Mouse (Mus musculus) common myeloid progenitor, adult 5-6 weeks (primary cell): ENCODE measurements around the gene Clcn5. TPM values are rescaled to one million over a fixed set of nuclear protein-coding genes. Genes with fewer than 3 reads are reported as not detected.

Source experiments
- ATAC-seq: replicated peaks from 2 replicates; pipeline ENCODE4 v1.8.0; 2016; ENCODE audit warnings: low read depth, mild to moderate bottlenecking, moderate TSS enrichment, inconsistent platforms; ENCODE audit not compliant: poor library complexity, severe bottlenecking
- total RNA-seq: library from RNA; stranded (forward); fragments of 200-1000, 187-1606 nt; gene quantifications from 2 replicates; pipeline ENCODE4 v1.2.3, GENCODE M21; 2017

The Clcn5 gene
- total RNA-seq = 4.4 and 6.9 TPM in 2 replicates

DNA sequence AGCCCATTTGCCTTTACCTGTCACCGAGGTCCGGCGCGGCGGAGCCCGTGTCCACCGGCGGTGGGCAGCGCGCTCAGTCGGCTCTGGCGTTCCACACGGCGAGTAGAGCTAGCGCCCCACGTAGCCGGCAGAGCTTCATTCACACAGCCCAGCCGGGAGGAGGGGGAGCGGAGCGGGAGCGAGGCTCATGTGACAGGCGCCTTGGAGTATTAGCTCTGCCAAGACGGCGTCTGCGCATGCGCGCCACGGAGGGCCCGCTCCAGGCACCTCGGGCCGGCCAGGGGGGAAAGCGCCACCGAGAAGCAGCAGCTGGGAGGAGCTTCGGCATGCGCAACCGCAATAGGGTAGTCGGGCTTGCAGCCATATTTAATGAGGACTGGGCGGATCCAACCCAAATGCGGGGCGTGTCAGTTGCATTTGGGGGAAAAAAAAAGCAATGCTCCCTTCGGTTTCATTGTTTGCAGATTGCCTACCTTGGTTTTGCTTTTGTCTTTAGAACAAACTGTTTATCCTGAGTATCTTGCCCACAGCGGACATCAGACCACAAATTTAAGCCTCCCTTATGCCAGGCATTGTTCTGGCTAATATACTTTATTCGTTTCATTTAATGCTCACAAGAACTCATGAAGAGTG is at the start of gene Clcn5:
Gene Clcn5, minus strand, starts transcription at position 270 of the 633 bp plus-strand sequence.
- ATAC-seq = peak; percentile 95

DNA sequence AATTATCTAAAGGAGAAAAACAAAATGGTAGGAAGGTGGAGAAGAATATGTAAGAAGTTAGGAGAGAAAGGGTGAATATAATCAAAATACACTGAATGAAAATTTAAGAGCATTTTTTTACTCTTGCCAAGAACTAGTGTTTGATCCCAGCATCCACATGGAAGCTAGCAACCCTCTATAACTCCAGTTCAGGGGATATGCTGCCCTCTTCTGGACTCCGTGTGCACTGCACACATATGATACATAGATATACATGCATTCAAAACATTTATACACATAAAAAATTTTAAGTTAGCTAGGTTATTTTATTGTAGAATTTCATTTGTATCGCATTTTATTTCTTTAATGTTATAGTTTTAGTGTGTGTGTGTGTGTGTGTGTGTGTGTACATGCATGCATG is 6.3 kb upstream of the Clcn5 start:
- no peak for ATAC-seq

GRCm38 (mm10) chrX:7322288-7322687 is 3.1 kb upstream of the Clcn5 start:
- peak; percentile 46 for ATAC-seq

GRCm38 (mm10) chrX:7320571-7320970 is 1.4 kb upstream of the Clcn5 start:
- no peak for ATAC-seq

DNA sequence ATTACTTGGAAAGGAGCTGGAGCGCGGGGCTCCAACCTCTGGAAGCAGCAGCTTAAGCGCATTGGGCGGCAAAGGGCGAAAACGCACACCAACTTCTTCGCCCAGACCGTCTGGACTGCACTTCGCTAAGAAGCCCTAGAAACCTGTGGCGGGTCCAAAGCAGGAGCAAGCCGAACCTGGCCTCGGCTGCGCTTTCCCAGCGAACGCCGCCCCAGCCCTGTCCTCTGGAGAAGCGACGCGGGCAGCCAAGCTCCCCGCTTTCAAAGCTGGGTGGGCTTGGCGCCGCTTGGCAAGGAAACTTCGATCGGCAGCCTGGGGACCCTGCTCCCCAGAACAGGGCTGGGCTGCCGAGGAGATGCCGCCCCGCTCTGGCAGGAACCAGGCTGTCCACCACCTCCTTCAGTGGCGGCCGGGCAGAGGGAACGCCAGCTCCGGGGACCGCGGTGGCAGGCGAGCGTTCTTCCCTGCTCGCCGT is 570 bp downstream of the Clcn5 start:
- ATAC-seq = peak; percentile 24; the same call in 1 of the 2 replicates

DNA sequence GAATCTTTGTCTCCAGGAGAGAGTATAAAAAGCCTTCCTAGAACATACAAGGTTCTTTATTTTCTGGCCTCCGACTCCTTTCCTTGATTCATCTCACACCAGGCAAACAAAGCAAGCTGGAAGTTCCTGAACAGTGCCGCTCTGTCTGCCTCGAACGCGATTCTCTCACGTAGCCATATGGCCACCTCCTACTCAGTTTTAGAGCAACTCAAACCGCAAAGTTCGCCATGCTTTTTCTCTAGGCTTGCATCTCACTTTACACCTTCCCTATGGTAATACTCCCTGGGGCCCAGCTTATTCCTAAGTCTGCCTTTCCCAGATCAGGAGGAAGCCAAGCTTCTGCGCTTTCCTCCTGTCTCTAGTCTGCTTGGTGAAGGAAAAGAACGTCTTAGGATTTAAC is 4.0 kb downstream of the Clcn5 start:
- no peak for ATAC-seq

DNA sequence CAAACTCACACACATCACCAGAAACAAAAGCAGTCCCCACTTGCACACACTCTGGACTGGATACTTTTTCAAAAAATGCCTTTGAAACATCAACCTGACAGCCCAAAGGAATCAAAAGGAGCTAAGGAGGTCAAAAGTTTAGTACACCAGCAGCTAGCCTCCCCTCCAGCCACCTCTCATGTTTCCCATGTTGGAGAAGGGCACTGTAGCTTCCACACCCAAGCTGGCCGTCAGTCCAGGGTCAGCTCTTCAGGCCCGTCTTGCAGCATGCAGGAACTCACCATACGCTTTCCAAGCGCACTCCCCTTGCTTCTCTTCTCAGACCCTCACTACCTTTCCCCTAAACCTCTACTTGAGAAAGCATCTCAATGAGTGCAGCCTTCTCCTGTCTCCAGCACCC is 4.5 kb downstream of the Clcn5 start:
- ATAC-seq = no peak

GRCm38 (mm10) chrX:7308242-7308641 is 10.9 kb downstream of the Clcn5 start:
- peak; percentile 90 for ATAC-seq

- no peak for ATAC-seq
Observed at GRCm38 (mm10) chrX:7306861-7307260, 12.3 kb downstream of the Clcn5 start.

- peak; percentile 36; the same call in 1 of the 2 replicates for ATAC-seq
Observed at GRCm38 (mm10) chrX:7292981-7293380, 26.2 kb downstream of the Clcn5 start.

DNA sequence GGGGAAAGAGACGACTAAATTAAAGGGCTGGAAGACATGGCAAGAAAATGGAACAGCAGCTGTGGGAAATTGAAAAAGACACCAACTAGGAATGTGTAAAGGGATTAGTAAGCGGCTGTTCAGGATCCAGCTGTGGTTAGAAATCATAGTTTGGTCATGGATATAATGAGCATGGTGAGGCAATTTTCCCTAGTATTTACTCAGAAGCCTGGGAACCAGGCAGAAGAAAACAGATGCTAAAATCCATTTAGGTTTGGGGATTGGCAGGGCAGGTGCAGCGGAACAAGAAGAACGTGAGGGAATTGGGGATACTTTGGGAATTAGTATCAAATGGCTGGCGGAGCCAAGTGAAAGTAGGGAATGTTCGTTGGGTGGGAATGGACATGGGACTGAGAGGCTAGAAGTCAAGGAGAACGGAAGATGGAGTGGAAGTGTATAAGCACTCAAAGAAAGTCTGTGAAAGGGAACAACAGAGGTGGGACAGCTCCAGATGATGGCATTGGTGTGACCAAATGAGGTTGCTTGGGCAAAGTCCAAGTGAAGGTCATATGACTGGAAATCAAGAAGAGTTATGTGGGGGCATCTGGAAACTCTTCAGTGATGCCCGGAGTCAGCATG is 26.9 kb downstream of the Clcn5 start:
- no peak for ATAC-seq

DNA sequence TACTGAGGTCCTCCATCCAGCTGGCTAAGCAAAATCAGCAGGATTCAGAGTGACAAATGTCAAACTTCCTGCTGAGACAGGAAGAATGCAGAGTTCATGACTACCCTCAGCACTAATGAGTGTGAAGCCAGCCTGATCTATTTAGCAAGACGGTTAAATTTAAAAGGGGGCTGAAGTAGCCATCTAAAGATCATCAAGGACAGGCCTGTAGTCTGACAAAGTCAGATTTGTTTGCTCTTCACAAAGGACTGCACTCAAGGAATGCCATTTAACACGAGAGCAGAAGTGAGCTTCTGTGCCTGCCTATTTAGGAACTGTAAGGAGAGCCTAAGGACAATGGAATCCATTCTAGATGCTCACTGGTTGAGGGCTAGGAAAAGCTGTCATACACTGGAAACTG is 30.2 kb downstream of the Clcn5 start:
- no peak for ATAC-seq

- ATAC-seq = no peak
Observed at GRCm38 (mm10) chrX:7287051-7287734, 32.0 kb downstream of the Clcn5 start.

DNA sequence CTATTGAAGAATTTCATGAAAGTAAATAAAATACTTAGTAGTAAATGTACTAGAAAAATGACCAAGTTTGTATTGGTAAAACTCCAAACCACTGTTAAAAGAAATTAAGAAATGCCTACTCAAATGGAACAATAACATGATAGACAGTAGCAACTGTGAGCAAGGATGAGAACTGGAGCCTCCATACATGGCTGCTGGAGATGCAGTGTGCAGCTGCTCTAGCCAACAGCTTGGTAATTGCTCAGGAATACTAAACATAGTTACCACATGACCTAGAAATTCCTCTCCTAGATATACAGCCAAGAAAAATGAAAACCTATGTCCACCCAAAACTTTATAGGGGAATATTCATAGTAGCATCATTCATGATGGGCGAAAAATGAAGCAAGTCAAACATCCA is 36.5 kb downstream of the Clcn5 start:
- no peak for ATAC-seq

DNA sequence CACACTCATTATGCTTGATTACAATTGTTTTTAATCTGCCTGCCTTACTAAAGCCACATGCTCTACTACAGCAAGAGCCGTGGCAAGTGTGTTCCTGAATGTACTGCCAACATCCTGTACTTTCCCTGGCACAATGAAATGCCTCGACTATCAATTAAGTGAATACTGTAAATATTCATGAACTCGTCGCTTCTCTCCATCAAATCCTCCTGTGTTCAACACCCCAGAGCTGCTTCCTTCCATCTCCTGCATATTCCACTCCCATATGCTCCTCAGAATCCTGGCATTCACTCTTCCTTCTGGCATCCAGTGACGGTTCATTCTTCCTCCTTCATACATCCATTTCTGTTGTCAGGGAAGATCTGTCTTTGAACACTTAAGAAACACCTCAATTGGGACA is 39.4 kb downstream of the Clcn5 start:
- no peak for ATAC-seq

DNA sequence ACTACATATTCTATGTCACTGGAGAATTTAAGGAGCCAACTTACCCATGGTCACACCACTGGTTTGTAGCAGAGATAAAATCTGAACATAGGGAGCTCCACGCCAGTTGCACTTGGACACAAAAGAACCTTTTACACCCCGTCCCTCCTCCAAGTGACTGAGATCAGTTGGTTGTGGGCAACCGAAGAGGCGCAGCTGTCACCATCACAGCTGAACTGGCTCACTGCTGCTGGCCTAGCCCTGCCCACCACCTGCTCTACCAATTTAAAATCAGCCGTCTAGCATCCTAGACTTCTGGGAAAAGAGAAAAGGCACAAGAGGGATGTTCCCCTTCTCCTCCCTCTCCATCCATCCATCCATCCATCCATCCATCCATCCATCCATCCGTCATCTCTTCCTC is 42.6 kb downstream of the Clcn5 start:
- ATAC-seq = no peak

DNA sequence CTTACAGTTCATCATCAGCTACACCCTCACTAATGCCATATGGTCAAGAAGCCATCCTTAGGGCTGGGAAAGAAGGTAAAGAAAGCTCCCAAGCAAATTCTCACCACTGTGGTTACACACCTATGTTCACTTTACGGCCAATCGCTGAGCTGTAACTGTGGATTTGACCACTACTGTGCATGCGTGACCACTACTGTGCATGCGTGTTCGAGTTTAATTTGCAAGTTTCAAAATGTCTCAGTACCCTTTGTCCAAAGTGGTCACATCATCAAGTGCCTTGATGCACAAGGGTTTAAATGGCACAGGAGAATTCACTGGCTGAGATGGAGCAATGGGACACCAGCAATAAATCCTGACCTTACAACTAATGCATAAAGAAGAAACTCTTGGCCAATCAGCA is 58.0 kb downstream of the Clcn5 start:
- ATAC-seq = no peak

DNA sequence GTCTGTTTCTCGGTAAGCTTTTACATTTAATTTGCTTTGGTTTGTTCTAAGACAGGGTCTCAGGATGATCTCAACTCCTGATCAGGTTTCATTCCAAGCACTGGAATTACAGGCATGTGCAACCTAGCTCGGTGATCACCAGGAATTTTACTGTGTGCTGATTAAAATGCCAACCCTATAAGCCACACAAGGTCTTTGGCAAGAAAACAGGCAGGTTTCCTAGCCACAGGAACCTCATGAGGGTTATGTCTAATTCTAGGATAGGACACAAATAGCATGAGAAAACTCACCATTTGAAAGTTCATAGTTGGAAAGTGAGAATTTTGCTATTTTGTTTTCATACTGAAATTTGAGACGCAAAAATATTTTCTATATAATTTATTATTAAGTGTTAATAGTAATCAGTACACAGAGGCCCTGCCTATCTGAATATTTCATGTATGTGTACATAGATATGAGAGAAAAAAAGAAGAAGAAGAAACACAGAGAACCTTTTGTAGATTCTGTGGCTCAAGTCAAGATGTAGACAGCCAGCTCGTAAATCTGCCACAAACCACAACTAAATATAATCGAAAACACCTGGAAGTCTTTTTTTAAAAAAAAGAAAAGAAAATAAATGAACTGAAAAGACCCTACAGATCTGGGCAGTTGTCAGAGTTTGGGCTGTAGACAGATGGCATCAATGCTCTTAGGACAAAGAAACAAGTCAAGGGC is 58.6 kb downstream of the Clcn5 start:
- ATAC-seq = no peak

- ATAC-seq = no peak
Observed at GRCm38 (mm10) chrX:7259718-7260117, 59.4 kb downstream of the Clcn5 start.

DNA sequence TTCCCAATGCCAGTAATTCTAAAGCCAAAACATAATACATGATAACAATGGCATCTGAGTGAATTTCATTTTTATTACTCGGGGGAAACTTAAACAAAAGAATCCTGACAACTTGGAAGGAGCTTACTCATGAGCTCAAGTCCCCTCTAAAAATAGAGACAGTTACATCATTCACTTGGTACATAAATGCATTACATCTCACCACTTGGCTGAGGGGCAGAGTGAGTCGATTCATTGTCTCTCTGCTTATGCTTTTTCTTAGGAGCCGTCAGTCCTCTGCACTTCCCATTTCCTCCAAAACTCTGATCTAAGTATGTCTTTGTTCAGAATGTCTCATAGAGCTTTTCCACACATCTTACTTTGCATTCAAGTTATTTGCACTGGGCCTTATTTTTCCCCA is 63.1 kb downstream of the Clcn5 start:
- ATAC-seq = no peak

GRCm38 (mm10) chrX:7204099-7204498 is 115.1 kb downstream of the Clcn5 start:
- ATAC-seq = peak; percentile 79
